Mouse (Mus musculus): ENCODE results near the gene Hsp90ab1.

Hsp90ab1 gene

DNA sequence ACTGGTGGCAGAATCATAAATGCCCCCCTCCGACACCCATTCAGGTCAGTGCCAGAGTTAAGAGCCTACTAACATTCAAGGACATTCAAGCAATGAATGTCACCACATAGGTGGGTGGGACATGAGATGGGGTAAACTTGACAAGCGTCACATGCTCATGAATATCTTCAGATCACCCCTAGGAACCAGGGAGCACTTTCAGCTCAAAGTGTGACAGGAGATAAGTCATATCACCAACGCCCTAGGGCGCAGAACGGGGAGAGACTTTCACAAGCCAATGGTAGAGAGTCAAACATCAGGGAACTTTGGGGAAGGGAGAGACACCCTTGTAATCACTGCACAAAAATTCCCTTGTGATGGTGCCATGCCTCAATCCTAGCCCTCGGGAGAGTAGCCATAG lies 9.1 kb upstream of the Hsp90ab1 start:
- in situ Hi-C loops (cut with MboI, MseI): no loop called here

DNA sequence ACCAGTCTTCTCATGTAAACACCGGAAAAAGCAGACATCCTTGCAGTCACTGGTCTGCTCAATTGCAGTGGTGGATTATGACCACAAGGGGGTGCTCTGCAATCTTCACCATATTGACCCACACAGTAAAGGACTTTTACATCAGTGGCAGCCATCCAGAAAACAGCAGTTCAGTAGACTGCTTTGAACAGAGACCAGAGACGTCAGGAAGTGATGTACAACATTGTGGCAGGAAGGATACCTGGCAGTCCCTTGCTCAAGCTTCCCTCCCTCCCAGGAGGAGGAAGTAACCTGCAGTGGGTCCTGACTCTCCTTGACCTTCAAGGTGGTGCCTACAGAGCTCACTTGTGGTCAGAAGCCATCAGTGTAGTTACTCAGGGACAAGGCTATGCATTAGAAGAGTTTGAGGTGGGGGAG lies 8.5 kb upstream of the Hsp90ab1 start:
- in situ Hi-C loops (cut with MboI, MseI): no loop called here

DNA sequence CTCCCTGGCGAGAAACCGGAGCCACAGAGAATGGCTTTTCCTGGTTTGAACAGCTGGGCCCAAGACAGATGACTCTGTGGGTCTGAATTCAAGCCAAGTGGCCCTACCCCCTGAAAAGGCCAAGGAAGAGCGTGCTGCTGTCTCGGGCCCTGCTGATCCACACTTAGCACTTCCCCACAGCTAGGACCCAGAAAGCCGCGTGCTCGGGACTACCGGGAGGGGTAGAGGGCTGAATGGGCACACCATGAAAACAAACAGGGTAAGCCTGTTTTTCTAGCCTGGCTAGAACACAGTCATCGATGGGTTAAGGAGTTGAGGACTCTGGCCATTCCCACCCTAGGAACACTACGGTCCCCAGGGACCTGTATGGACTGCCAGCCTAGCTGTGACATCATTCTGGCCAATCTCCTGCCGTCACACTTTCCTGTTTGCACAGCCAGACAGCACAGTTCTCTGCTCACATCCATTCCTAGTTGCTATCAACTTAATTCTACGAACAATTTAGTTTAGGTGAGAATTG lies 7.9 kb upstream of the Hsp90ab1 start:
- in situ Hi-C loops (cut with MboI, MseI): no loop called here

DNA sequence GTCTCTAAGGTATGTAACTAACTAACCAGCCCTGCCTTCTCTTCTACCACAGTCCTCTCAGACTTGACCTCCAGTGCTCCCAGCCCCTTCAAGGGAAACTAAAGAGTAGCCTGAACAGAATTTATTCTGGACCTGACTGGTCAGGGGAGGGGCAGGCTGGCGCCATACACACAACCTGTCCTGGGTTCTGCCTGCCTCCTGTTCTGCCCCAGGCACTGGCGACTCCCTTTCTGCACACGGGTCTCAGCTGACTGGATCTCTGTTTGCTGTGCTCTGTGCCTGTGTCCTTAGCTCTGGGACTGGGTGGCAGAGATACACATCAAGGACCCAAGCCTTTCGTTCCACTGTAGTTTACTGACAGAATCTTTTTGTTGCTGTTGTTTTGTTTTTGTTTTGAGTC lies 6.5 kb upstream of the Hsp90ab1 start:
- in situ Hi-C loops (cut with MboI, MseI): no loop called here

DNA sequence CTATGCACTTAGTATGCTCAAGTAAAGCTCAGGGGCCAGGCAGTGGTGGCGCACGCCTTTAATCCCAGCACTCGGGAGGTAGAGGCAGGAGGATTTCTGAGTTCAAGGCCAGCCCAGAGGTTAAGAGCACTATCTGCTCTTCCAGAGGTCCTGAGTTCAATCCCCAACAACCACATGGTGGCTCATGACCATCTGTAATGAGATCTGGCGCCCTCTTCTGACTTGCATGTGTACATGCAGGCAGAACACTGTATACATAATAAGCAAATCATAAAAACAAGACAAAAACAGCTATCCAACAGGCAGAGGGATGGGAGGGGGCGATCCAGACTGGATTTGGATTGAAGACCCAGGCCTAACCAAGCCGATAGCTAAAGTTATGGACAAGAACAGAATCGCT lies 5.8 kb upstream of the Hsp90ab1 start:
- in situ Hi-C loops (cut with MboI, MseI): no loop called here

DNA sequence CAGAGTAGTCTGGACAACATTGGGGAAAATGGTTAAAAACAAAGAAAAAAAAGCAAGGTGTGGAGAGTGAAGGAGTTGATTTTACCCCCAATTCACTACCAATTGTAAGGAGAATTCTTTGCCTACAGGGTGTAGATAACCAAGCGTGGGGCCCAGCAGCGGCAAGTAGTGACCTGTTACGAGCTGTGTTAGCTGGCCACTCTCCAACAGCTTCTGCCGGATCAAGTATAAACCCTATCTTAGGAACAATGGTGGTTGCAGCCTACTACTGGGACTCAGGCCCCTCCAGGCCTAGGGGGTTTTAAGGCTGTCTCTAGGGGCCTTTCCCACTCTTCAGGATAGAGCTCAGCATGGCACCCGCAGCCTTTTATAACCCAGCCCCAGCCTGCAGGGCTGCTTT lies 5.2 kb upstream of the Hsp90ab1 start:
- in situ Hi-C loops (cut with MboI, MseI): no loop called here

DNA sequence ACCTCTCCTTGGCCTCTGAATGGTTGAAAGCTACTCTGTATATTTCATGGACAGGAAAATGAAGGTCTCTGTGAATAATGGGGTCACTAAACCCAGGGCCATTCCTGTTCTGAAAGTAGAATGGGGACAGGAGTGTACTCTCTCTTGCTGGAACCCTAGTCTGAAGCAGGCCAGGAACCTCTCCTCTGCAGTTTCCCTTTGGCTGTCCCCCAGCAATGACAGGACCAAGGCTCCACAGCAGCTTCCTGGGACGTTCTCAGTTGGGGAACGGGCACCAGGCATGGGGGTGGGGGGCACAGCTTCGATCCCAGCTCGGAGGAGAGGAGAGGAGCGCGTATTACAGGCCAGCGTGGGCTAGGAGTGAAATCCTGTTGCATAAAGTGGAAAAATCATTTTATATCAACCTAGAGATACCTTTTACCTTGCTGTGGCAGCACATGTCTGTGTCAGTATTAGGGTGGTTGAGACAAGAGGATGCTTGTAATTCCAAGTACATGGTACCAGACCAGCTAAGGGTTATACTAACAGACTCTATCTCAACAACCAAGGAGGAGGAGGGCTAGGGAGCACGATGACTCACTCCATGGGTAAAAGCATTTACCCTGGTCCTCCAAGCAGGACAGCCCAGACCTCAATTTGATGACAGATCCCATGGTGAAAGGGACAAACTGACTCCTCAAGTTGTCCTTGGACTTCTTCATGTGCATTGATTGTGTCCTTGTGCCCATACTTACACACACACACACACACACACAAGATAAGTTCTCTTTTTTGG lies 2.2 kb upstream of the Hsp90ab1 start:
- in situ Hi-C loops (cut with MboI, MseI): no loop called here

DNA sequence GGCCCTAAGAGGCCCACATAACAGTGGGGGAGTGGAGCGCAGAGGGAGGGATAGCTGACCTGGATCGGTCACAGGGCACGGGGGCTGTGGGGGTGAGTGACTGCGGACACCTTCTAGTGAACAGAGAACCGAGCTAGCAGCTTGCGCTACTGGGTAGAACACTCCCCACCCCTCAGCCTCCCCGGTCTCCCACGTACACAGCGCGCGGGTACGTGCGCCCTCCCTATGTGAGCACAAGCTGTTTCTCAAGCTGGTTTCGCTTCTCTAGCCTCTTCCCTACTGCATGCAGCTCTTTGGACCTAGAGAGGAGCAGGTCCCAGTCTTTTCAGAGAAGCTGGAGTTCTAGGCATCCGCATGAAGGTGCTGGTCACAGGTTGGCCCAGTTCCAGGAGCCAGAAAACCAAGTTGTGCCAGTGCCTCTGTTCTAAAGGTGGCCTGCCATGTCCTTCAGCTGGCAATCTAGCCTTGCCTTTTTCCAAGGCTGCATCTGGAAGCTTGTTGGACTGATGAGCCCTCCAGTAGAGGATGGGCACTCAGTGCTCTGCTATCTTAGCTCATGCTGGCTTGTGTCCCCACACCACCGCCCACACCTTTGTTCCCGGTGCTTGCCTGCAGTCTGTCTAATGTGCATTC lies 1.2 kb upstream of the Hsp90ab1 start:
- in situ Hi-C loops (cut with MboI, MseI): no loop called here

DNA sequence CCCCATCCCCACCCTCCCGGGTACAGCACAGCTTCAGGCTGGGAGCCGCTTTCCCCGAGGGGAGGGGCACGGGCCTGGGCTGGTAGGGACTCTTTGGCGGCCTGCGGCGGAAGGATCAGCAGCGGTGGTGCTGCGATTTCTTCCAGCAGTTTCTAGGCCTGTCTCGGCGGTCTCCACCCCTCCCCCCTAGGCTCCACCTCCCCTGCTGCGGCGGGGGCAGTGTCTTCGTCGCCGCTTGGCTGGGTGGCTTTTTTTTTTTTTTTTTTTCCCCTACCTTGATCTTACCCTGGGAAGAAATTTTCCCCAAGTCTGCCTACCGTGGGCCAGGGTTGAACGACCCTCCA lies 681 bp upstream of the Hsp90ab1 start:
- in situ Hi-C loops (cut with MboI, MseI): no loop called here

DNA sequence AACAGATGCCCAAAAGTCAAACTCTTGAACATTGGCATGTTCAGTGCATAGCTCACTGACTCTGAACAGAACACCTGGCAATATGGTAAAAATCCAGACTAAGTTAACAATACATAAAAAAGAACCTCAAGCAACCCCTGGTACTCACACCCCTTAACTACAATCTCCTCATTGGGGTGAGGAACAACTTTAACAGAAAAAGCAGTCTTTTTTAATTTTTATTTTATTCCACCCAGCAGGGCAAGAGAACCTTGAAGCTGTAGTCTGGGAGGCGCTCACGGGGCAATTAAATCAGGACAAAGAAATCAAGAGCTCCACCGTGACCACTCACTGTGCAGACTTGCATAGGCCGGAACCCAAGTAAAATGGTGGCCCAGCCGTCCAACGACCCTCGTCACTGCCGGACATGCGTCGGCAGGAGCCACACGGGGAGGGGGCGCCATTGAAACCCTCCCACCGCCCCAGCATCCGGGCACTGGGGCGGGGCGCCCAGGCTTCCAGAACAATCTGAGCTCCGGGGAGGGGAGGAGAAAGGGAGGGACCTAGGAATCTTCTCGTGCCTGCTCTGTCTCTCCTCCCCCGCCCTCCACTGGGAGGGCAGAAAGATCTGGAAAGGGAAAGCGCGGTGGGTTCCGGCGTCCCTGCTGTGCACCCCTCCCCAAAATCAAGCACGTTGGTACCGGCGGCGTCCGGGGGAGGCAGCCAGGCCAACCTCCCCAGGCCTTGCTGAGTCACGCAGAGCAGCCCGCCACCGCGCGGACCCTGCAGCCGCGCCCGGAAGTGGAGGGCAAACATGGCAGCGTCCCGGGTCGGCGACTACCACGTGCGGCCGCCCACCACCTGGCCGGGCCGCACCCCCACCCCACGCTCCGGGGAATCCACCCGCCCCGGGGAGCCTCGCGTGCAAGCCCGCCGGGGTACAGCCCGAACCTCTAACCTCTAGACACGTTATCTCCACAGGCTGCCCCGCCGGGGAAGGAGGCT lies 676 bp downstream of the Hsp90ab1 start:
- in situ Hi-C loops (cut with MboI, MseI): no loop called here

DNA sequence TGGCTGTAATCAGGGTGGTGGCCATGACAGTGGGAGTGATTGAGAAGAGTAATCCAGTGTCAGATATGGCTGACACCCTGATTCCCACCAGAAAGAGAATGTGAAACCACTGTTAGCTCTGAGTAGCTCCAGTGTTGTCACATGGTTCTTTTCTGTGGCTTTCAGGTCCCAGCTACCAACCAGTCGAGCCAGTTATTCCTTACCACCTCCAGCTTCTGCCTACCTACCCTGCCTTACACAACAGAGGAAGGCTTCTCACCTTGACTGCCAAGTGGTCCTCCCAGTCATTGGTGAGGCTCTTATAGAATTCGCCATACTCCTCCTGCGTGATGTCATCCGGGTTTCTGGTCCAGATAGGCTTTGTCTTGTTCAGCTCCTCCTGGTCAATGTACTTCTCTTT lies 3.1 kb downstream of the Hsp90ab1 start:
- in situ Hi-C loops (cut with MboI, MseI): no loop called here

DNA sequence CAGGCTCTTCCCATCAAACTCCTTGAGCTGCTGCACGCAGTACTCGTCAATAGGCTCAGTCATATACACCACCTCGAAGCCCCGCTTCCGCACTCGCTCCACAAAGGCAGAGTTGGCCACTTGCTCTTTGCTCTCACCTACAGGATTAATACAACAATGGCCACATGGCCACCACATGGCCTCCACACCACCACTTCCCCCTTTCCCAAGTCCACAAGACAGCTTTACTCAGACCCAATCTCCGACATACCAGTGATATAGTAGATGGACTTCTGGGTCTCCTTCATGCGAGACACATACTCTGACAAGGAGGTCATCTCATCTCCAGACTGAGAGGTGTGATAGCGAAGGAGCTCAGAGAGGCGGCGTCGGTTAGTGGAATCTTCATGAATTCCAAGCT lies 4.1 kb downstream of the Hsp90ab1 start:
- in situ Hi-C loops (cut with MboI, MseI): no loop called here

DNA sequence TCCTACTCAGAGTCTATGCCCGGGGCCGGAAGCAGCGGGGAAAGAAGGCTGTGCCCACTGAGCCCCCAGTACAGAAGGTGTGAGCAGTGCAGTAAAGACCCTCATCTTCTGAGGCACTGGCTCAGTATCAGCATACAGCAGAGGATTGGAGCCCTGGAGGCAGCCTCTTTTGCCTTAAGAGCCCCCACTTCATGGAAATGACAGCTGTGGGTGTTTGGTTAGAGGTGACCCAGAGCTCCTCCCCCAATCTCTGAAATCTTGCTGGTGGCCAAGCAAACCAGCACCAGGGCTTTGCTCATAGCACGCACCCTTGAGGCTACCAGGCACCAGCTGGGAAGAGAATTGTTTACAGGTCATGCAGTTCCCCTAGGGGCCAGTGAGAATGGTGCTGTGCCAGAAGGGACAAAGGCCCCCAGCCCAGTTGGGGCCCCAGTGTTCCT lies 5.9 kb downstream of the Hsp90ab1 start:
- in situ Hi-C loops (cut with MboI, MseI): no loop called here

DNA sequence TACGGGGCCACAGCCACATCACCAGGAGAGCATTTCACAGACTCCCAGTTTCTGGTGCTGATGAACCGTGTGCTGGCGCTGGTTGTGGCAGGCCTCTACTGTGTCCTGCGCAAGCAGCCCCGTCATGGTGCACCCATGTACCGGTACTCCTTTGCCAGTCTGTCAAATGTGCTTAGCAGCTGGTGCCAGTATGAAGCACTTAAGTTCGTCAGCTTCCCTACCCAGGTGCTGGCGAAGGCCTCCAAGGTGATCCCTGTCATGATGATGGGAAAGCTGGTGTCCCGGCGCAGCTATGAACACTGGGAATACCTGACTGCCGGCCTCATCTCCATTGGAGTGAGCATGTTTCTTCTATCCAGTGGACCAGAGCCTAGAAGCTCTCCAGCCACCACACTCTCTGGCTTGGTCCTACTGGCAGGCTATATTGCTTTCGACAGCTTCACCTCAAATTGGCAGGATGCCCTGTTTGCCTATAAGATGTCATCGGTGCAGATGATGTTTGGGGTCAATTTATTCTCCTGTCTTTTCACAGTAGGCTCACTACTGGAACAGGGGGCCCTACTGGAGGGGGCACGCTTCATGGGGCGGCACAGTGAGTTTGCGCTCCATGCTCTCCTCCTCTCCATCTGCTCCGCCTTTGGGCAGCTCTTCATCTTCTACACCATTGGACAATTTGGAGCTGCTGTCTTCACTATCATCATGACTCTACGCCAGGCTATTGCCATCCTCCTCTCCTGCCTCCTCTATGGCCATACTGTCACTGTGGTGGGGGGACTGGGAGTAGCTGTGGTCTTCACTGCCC lies 6.5 kb downstream of the Hsp90ab1 start:
- in situ Hi-C loops (cut with MboI, MseI): no loop called here

DNA sequence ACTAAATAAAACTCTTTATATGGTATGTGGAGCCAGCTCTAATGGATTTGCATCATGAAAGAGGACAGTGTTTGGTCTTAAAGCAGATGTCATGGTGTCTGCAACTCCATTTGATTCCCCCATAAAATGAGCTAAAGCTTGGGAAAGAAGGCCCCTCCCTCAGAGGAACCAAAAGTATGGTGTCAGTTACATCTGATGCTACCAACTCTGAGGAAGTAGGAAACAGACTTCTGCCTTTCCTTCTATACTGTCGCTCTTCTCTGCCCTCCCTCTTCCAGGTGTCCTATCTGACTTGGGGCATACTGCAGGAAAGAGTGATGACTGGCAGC lies 7.1 kb downstream of the Hsp90ab1 start:
- in situ Hi-C loops (cut with MboI, MseI): no loop called here

DNA sequence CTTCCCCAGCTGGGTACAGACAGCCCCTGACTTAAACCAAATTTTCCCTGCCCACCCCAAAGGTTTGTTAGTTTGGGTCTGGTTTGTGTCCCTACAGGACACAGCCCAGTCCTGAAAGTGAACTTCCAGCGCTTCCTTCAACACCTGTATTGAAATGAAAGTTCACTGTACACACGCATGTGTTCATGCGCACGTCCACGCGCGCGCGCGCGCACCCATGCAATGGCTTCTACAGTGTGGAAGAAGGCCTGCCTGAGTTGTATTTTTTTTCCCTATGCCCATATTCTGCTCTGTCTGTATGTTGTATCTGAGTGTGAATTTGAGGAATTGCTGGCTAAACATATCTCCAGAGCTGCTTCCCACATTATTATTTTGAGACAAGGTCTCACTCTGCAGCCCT lies 8.0 kb downstream of the Hsp90ab1 start:
- in situ Hi-C loops (cut with MboI, MseI): no loop called here

DNA sequence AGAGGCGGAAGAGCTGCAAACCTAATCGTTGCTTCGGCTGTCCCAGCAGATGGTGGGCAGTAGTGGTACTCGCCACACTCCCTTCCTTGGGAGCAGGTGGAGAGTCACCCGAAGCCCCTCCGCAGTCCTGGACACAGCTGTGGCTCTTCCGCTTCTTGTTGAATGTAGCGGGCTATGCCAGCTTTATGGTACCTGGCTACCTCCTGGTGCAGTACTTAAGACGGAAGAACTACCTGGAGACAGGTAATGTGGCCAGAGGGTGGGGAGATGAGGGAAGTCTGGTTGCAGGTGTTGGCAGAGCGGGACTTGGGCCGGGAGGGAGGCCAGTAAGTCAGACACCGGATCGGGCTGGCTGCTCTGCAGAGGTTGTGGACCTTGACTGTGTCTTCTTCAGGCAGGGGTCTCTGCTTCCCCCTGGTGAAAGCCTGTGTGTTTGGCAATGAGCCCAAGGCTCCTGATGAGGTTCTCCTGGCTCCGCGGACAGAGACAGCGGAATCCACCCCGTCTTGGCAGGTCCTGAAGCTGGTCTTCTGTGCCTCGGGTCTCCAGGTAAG lies 8.5 kb downstream of the Hsp90ab1 start:
- in situ Hi-C loops (cut with MboI, MseI): no loop called here

DNA sequence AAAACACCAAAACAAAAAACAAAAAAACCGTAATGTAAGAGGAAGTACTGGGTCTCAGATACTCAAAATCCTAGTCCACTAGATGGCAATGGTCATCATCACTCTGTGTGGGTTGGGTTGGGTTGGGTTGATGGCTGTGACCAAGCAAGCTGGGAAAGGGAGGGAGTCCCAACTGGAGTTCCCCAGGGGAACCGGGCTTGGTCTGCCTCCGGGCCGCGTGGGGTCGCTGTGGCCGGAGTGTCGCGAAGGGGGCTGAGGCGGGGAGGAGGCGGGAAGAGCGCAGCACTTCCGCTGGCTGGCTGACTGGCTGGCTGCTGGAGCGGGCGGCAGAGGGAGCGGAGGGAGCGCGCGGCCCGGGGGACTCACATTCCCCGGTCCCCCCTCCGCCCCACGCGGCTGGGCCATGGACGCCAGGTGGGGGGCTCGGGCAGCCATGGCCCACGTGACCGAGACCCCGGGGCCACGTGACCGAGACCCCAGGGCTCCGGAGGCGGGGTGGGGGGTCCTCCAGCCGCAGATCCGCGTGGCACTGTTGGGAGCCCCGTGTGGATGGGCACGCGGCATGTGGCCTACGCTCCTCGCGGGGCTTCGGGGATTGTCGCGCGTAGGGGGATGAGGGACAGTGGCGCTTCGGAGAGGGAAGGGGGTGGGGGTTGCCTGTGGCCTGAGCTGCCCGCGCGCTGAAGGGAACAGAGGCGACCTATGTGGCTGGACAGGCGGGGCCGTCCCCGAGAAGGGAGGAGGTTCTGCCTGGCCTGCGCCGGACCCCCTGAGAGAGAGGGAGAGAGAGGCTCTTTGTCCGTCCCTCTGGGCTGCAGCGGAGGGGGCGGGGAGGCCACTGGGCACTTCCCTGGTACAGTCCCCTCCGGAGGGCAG lies 9.2 kb downstream of the Hsp90ab1 start, which contains the start of gene Slc35b2:
Gene Slc35b2 (plus strand): TSS at position 220 of the 876 bp plus-strand sequence.
- in situ Hi-C loops (cut with MboI, MseI): no loop called here

DNA sequence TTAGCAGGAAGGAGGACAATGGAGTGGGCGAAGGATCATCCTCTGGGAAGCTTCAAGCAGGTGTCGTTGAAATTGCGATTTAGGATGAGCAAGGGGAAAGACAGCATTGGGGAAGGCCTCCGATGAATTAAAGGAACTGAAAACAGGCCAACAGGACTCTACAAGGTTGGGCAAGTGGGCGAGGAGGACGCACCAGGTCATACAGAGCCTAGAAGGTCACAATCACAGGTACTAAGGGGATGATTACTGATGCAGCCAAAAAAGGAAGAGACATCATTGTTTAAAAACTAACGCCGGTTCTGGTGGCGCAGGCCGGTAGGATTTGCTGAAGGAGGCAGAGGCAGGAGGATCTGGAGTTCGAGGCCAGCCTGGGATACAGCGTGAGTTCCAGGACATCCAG lies 9.9 kb downstream of the Hsp90ab1 start:
- in situ Hi-C loops (cut with MboI, MseI): no loop called here
